Mouse (Mus musculus) liver, embryonic 13.5 days (tissue): ENCODE results near the gene Nrxn2. TPM values are rescaled to one million over a fixed set of nuclear protein-coding genes. Genes with fewer than 3 reads are reported as not detected.

ENCODE experiments used
- ATAC-seq: fragments of 200-750 bp; cut with Nextera tagmentation; 2 replicates; pipeline ENCODE4 v1.8.0; 2017; ENCODE audit warnings: low read depth, mild to moderate bottlenecking, moderate number of reproducible peaks, moderate library complexity
- DNase-seq: peaks from one replicate; pipeline ENCODE4 v3.0.0; 2022
- H3K27ac ChIP-seq: fragments of 300-500 bp; sonication (generic); 2 replicates; pipeline ENCODE4 v1.5.1; 2015; ENCODE audit warnings: moderate library complexity, mild to moderate bottlenecking, inconsistent platforms
- H3K27me3 ChIP-seq: fragments of 300-500 bp; sonication (generic); 2 replicates; pipeline ENCODE4 v1.6.1; 2015; ENCODE audit warnings: mild to moderate bottlenecking, inconsistent platforms
- H3K36me3 ChIP-seq: fragments of 300-500 bp; sonication (generic); 2 replicates; pipeline ENCODE4 v1.6.1; 2015; ENCODE audit warnings: mild to moderate bottlenecking, inconsistent platforms
- H3K4me1 ChIP-seq: fragments of 300-500 bp; sonication (generic); replicated peaks from 2 replicates; pipeline ENCODE4 v1.6.1; 2015; ENCODE audit warnings: inconsistent platforms
- H3K4me2 ChIP-seq: fragments of 300-500 bp; sonication (generic); 2 replicates; pipeline ENCODE4 v1.6.1; 2015; ENCODE audit warnings: inconsistent platforms, mild to moderate bottlenecking, moderate library complexity
- H3K4me3 ChIP-seq: fragments of 300-500 bp; sonication (generic); replicated peaks from 2 replicates; pipeline ENCODE4 v1.5.1; 2015; ENCODE audit warnings: mild to moderate bottlenecking, inconsistent platforms
- H3K9ac ChIP-seq: fragments of 300-500 bp; sonication (generic); 2 replicates; pipeline ENCODE4 v1.6.1; 2015; ENCODE audit warnings: mild to moderate bottlenecking, inconsistent platforms
- H3K9me3 ChIP-seq: fragments of 300-500 bp; sonication (generic); replicated peaks from 2 replicates; pipeline ENCODE4 v1.6.1; 2016; ENCODE audit warnings: inconsistent platforms
- WGBS: fragments of 180-500 bp; shearing (Covaris S2); methylation state at CpG from one replicate; pipeline ENCODE4 v1.1.7; 2015; ENCODE audit not compliant: insufficient replicate concordance; 5-methylcytosine and 5-hydroxymethylcytosine counted together
- polyA plus RNA-seq: library from polyadenylated mRNA; unstranded; fragments of >200 nt; fragmentation: Nextera tagmentation; extraction: Ambion mirVana; gene quantifications from 2 replicates; pipeline ENCODE4 v1.2.1, GENCODE M21; 2015

Nrxn2 gene
- polyA plus RNA-seq, 1 experiment from 2014 or later: 0.54 TPM

- Histone ChIP-seq H3K9ac (no peak overlapping the region), H3K27me3 (no peaks in the 10 kb centered on the region), H3K36me3 (no peaks in the 10 kb centered on the region), H3K9me3 (no peaks in the 10 kb centered on the region), H3K4me3 (no peak overlapping the region), H3K27ac (no peak overlapping the region), H3K4me2 (no peak overlapping the region), H3K4me1 (no peaks in the 10 kb centered on the region)
- DNase-seq (no peak), ATAC-seq (no peak)
- 60% methylated on average over 16 of the region's 16 CpGs for WGBS
Measured at GRCm38 (mm10) chr19:6548431-6549410, 130.2 kb downstream of the Nrxn2 start.

- no peak overlapping the region for H3K27ac ChIP-seq
- H3K4me1 ChIP-seq: no peaks in the 10 kb centered on the region
- WGBS: 75% methylated on average over 11 of the region's 11 CpGs
- ATAC-seq (no peak), DNase-seq (no peak)
- H3K9me3 ChIP-seq: no peaks in the 10 kb centered on the region
- H3K4me2 ChIP-seq: no peak overlapping the region
- no peaks in the 10 kb centered on the region for H3K27me3 ChIP-seq
- no peak overlapping the region for H3K9ac ChIP-seq
- no peaks in the 10 kb centered on the region for H3K36me3 ChIP-seq
- no peak overlapping the region for H3K4me3 ChIP-seq
Measured at GRCm38 (mm10) chr19:6549566-6549965, 131.0 kb downstream of the Nrxn2 start.

- Histone ChIP-seq H3K27me3 (no peaks in the 10 kb centered on the region), H3K4me2 (no peak overlapping the region), H3K4me3 (no peak overlapping the region), H3K9ac (no peak overlapping the region), H3K9me3 (no peaks in the 10 kb centered on the region), H3K27ac (no peak overlapping the region), H3K36me3 (no peaks in the 10 kb centered on the region), H3K4me1 (no peaks in the 10 kb centered on the region)
- no peak for DNase-seq
- ATAC-seq: no peak
- WGBS: 36% methylated on average over 4 of the region's 4 CpGs
Measured at GRCm38 (mm10) chr19:6551215-6551614, 132.7 kb downstream of the Nrxn2 start.

GRCm38 (mm10) chr19:6552302-6553028, 133.9 kb downstream of the Nrxn2 start:
- H3K27ac ChIP-seq: no peak overlapping the region
- DNase-seq: peak; percentile 20

GRCm38 (mm10) chr19:6553174-6553573, 134.6 kb downstream of the Nrxn2 start:
- DNase-seq (no peak), ATAC-seq (no peak)
- Histone ChIP-seq H3K27ac (no peak overlapping the region), H3K4me1 (no peaks in the 10 kb centered on the region), H3K36me3 (no peaks in the 10 kb centered on the region), H3K9ac (no peak overlapping the region), H3K27me3 (no peaks in the 10 kb centered on the region), H3K4me3 (no peak overlapping the region), H3K4me2 (no peak overlapping the region), H3K9me3 (no peaks in the 10 kb centered on the region)
- 41% methylated on average over 5 of the region's 5 CpGs for WGBS

More at GRCm38 (mm10) chr19:6552302-6553028, 133.9 kb downstream of the Nrxn2 start:
- no peak overlapping the region for H3K4me3 ChIP-seq
- 0 out of 2 replicates have a peak, but pooled peaks have one; percentile 39 for ATAC-seq
- H3K9me3 ChIP-seq: no peaks in the 10 kb centered on the region
- no peak overlapping the region for H3K4me2 ChIP-seq
- H3K9ac ChIP-seq: no peak overlapping the region
- no peaks in the 10 kb centered on the region for H3K27me3 ChIP-seq
- H3K4me1 ChIP-seq: no peaks in the 10 kb centered on the region
- WGBS: 48% methylated on average over 2 of the region's 4 CpGs
- H3K36me3 ChIP-seq: no peaks in the 10 kb centered on the region

- H3K27me3 ChIP-seq: no peaks in the 10 kb centered on the region
- H3K9me3 ChIP-seq: no peaks in the 10 kb centered on the region
- H3K4me2 ChIP-seq: no peak overlapping the region
- no peaks in the 10 kb centered on the region for H3K4me1 ChIP-seq
- 15% methylated on average over 8 of the region's 8 CpGs for WGBS
- no peak for ATAC-seq
- H3K27ac ChIP-seq: peak overlapping the region; percentile 9; the same call in 1 of the 2 replicates
- no peak overlapping the region for H3K4me3 ChIP-seq
- DNase-seq: no peak
- no peak overlapping the region for H3K9ac ChIP-seq
- no peaks in the 10 kb centered on the region for H3K36me3 ChIP-seq
Measured at GRCm38 (mm10) chr19:6553819-6554582, 135.5 kb downstream of the Nrxn2 start.

GRCm38 (mm10) chr19:6559576-6559975, 141.0 kb downstream of the Nrxn2 start:
- Histone ChIP-seq H3K36me3 (no peaks in the 10 kb centered on the region), H3K27ac (no peak overlapping the region), H3K9me3 (no peaks in the 10 kb centered on the region), H3K27me3 (no peaks in the 10 kb centered on the region), H3K9ac (no peak overlapping the region), H3K4me3 (no peak overlapping the region), H3K4me2 (no peak overlapping the region), H3K4me1 (no peaks in the 10 kb centered on the region)
- DNase-seq (no peak), ATAC-seq (no peak)
- WGBS: 56% methylated on average over 4 of the region's 4 CpGs

GRCm38 (mm10) chr19:6560246-6560815, 141.8 kb downstream of the Nrxn2 start:
- H3K4me3 ChIP-seq: no peak overlapping the region
- no peaks in the 10 kb centered on the region for H3K9me3 ChIP-seq
- H3K4me1 ChIP-seq: no peaks in the 10 kb centered on the region
- WGBS: 63% methylated on average over 7 of the region's 7 CpGs
- no peak overlapping the region for H3K9ac ChIP-seq
- no peaks in the 10 kb centered on the region for H3K36me3 ChIP-seq
- H3K27me3 ChIP-seq: no peaks in the 10 kb centered on the region
- no peak for DNase-seq
- no peak for ATAC-seq
- H3K4me2 ChIP-seq: no peak overlapping the region
- no peak overlapping the region for H3K27ac ChIP-seq

- no peaks in the 10 kb centered on the region for H3K4me1 ChIP-seq
- ATAC-seq (no peak), DNase-seq (no peak)
- no peaks in the 10 kb centered on the region for H3K27me3 ChIP-seq
- H3K9ac ChIP-seq: no peak overlapping the region
- H3K27ac ChIP-seq: no peak overlapping the region
- no peak overlapping the region for H3K4me2 ChIP-seq
- no peak overlapping the region for H3K4me3 ChIP-seq
- WGBS: 67% methylated on average over 6 of the region's 6 CpGs
- H3K36me3 ChIP-seq: no peaks in the 10 kb centered on the region
- no peaks in the 10 kb centered on the region for H3K9me3 ChIP-seq
Measured at GRCm38 (mm10) chr19:6565136-6565535, 146.6 kb downstream of the Nrxn2 start.

GRCm38 (mm10) chr19:6566450-6566849, 147.9 kb downstream of the Nrxn2 start:
- no peaks in the 10 kb centered on the region for H3K4me1 ChIP-seq
- ATAC-seq (no peak), DNase-seq (no peak)
- H3K9ac ChIP-seq: no peak overlapping the region
- H3K36me3 ChIP-seq: no peaks in the 10 kb centered on the region
- no peaks in the 10 kb centered on the region for H3K27me3 ChIP-seq
- no peak overlapping the region for H3K27ac ChIP-seq
- no peak overlapping the region for H3K4me3 ChIP-seq
- H3K4me2 ChIP-seq: no peak overlapping the region
- 70% methylated on average over 2 of the region's 2 CpGs for WGBS
- H3K9me3 ChIP-seq: no peaks in the 10 kb centered on the region

- DNase-seq (no peak), ATAC-seq (no peak)
- WGBS: 64% methylated on average over 5 of the region's 5 CpGs
Measured at GRCm38 (mm10) chr19:6569021-6569420, 150.5 kb downstream of the Nrxn2 start.

More at GRCm38 (mm10) chr19:6569021-6569420, 150.5 kb downstream of the Nrxn2 start:
- H3K4me2 ChIP-seq: no peak overlapping the region
- no peak overlapping the region for H3K4me3 ChIP-seq
- no peak overlapping the region for H3K27ac ChIP-seq
- H3K9ac ChIP-seq: no peak overlapping the region
- no peaks in the 10 kb centered on the region for H3K36me3 ChIP-seq
- H3K9me3 ChIP-seq: no peaks in the 10 kb centered on the region
- H3K27me3 ChIP-seq: no peaks in the 10 kb centered on the region
- H3K4me1 ChIP-seq: no peaks in the 10 kb centered on the region
